Mouse (Mus musculus) MEL (cell line): ENCODE measurements at regions not wholly inside any gene's neighbourhood (a gene's known extent, or its start where the extent isn't known, plus 50 kb on each side); places are given as distances from the start of the nearest gene placed in this dataset.

Experiments used
- DNase-seq: peaks from one replicate; pipeline ENCODE4 v3.0.0; 2011; ENCODE audit warnings: low read depth, low spot score
- H3K27ac ChIP-seq: 2 replicates; pipeline ENCODE4 v1.5.1; 2012; ENCODE audit warnings: low read depth, mild to moderate bottlenecking, control low read depth, low read length, moderate library complexity; ENCODE audit not compliant: control insufficient read depth
- H3K27me3 ChIP-seq, 2 experiments: fragments of 150-350 bp in 1 of 2; sonication (generic) in 1 of 2; 2 replicates each; pipeline ENCODE4 v1.6.1; 2012; ENCODE audit warnings: low read length in 2 of 2, mild to moderate bottlenecking in 2 of 2, improper control_type of control experiment in 1 of 2, moderate library complexity in 1 of 2; ENCODE audit not compliant: insufficient read depth in 2 of 2, control insufficient read depth in 1 of 2
- H3K36me3 ChIP-seq, 2 experiments: 2 replicates each; pipeline ENCODE4 v1.6.1; 2012 to 2014; ENCODE audit warnings: low read length in 2 of 2, improper control_type of control experiment in 1 of 2, inconsistent platforms in 1 of 2, mild to moderate bottlenecking in 1 of 2; ENCODE audit not compliant: insufficient read depth in 2 of 2, control insufficient read depth in 1 of 2
- H3K4me1 ChIP-seq, 2 experiments: fragments of 150-350 bp in 1 of 2; sonication (generic) in 1 of 2; 2 replicates each; pipeline ENCODE4 v1.6.1; 2012; ENCODE audit warnings: low read length in 2 of 2, improper control_type of control experiment in 1 of 2, mild to moderate bottlenecking in 1 of 2; ENCODE audit not compliant: insufficient read depth in 2 of 2, control insufficient read depth in 1 of 2
- H3K4me3 ChIP-seq, 2 experiments: fragments of 150-350 bp in 1 of 2; sonication (generic) in 1 of 2; 2 replicates each; pipeline ENCODE4 v1.5.1; 2012; ENCODE audit warnings: low read depth in 2 of 2, low read length in 2 of 2, mild to moderate bottlenecking in 2 of 2, moderate library complexity in 2 of 2, control low read depth in 1 of 2, improper control_type of control experiment in 1 of 2; ENCODE audit not compliant: control insufficient read depth in 1 of 2, insufficient read depth in 1 of 2
- H3K79me2 ChIP-seq: 2 replicates; pipeline ENCODE4 v1.6.1; 2012; ENCODE audit warnings: mild to moderate bottlenecking, low read length, moderate library complexity; ENCODE audit not compliant: control insufficient read depth, poor library complexity, insufficient read depth
- H3K9ac ChIP-seq: 2 replicates; pipeline ENCODE4 v1.6.1; 2012; ENCODE audit warnings: low read depth, mild to moderate bottlenecking, control low read depth, low read length, moderate library complexity; ENCODE audit not compliant: control insufficient read depth, poor library complexity, severe bottlenecking
- H3K9me3 ChIP-seq: fragments of 150-350 bp; sonication (generic); replicated peaks from 2 replicates; pipeline ENCODE4 v1.6.1; 2012; ENCODE audit warnings: mild to moderate bottlenecking, low read length, improper control_type of control experiment, moderate library complexity; ENCODE audit not compliant: insufficient read depth
- CHD1 ChIP-seq: IDR thresholded peaks from 2 replicates; pipeline ENCODE4 v1.6.1; 2012; ENCODE audit warnings: low read depth, mild to moderate bottlenecking, inconsistent platforms, low read length, improper control_type of control experiment
- CHD2 ChIP-seq: IDR thresholded peaks from 2 replicates; pipeline ENCODE4 v1.6.1; 2011; ENCODE audit warnings: low read length, improper control_type of control experiment
- CTCF ChIP-seq, 3 experiments: IDR thresholded peaks in 2 of 3; conservative IDR thresholded peaks in 1 of 3; 2 replicates each; pipeline ENCODE4 v1.5.1; 2011 to 2012; ENCODE audit warnings: low read length in 3 of 3, low read depth in 2 of 3, mild to moderate bottlenecking in 2 of 3, improper control_type of control experiment in 1 of 3, inconsistent platforms in 1 of 3, mixed read lengths in 1 of 3, moderate library complexity in 1 of 3; ENCODE audit not compliant: control insufficient read depth in 1 of 3, insufficient read depth in 1 of 3, poor library complexity in 1 of 3, severe bottlenecking in 1 of 3
- ETS1 ChIP-seq: IDR thresholded peaks from 2 replicates; pipeline ENCODE4 v1.6.1; 2012; ENCODE audit warnings: low read depth, mild to moderate bottlenecking, inconsistent platforms, low read length, improper control_type of control experiment, moderate library complexity
- GABPA ChIP-seq: IDR thresholded peaks from 2 replicates; pipeline ENCODE4 v1.6.1; 2012; ENCODE audit warnings: low read depth, mild to moderate bottlenecking, inconsistent platforms, low read length, improper control_type of control experiment, moderate library complexity
- GATA1 ChIP-seq: IDR thresholded peaks from 2 replicates; pipeline ENCODE4 v1.6.1; 2011; ENCODE audit warnings: low read depth, low read length, improper control_type of control experiment
- HCFC1 ChIP-seq: IDR thresholded peaks from 2 replicates; pipeline ENCODE4 v1.6.1; 2012; ENCODE audit warnings: low read depth, mild to moderate bottlenecking, inconsistent platforms, low read length, improper control_type of control experiment, moderate library complexity
- JUND ChIP-seq: IDR thresholded peaks from 2 replicates; pipeline ENCODE4 v1.6.1; 2011; ENCODE audit warnings: low read depth, mild to moderate bottlenecking, improper control_type of control experiment, low read length
- KAT2A ChIP-seq: conservative IDR thresholded peaks from 2 replicates; pipeline ENCODE4 v1.6.1; 2012; ENCODE audit warnings: low read depth, low read length, improper control_type of control experiment, inconsistent platforms
- MAZ ChIP-seq: IDR thresholded peaks from 2 replicates; pipeline ENCODE4 v1.6.1; 2012; ENCODE audit warnings: low read depth, mild to moderate bottlenecking, inconsistent platforms, low read length, improper control_type of control experiment
- MEF2A ChIP-seq: IDR thresholded peaks from 2 replicates; pipeline ENCODE4 v1.6.1; 2014; ENCODE audit warnings: low read depth, mild to moderate bottlenecking, inconsistent platforms, low read length, improper control_type of control experiment; ENCODE audit not compliant: poor library complexity, insufficient replicate concordance, severe bottlenecking; ENCODE audit errors: extremely low read depth
- MXI1 ChIP-seq: IDR thresholded peaks from 2 replicates; pipeline ENCODE4 v1.6.1; 2011; ENCODE audit warnings: mild to moderate bottlenecking, low read depth, low read length, improper control_type of control experiment
- MYB ChIP-seq: IDR thresholded peaks from 2 replicates; pipeline ENCODE4 v1.6.1; 2011; ENCODE audit warnings: mild to moderate bottlenecking, low read depth, low read length, improper control_type of control experiment
- POLR2AphosphoS2 ChIP-seq: IDR thresholded peaks from 2 replicates; pipeline ENCODE4 v1.6.1; 2011; ENCODE audit warnings: low read length, improper control_type of control experiment
- RAD21 ChIP-seq: IDR thresholded peaks from 2 replicates; pipeline ENCODE4 v1.6.1; 2011; ENCODE audit warnings: mild to moderate bottlenecking, low read depth, low read length, improper control_type of control experiment
- SIN3A ChIP-seq: IDR thresholded peaks from 2 replicates; pipeline ENCODE4 v1.6.1; 2012; ENCODE audit warnings: low read length, improper control_type of control experiment, inconsistent platforms
- SMC3 ChIP-seq: IDR thresholded peaks from 2 replicates; pipeline ENCODE4 v1.6.1; 2011; ENCODE audit warnings: low read depth, low read length, improper control_type of control experiment
- TAL1 ChIP-seq: IDR thresholded peaks from 2 replicates; pipeline ENCODE4 v1.6.1; 2012; ENCODE audit warnings: mild to moderate bottlenecking, inconsistent platforms, low read length, moderate library complexity, mixed read lengths
- TCF12 ChIP-seq: IDR thresholded peaks from 2 replicates; pipeline ENCODE4 v1.6.1; 2014; ENCODE audit warnings: low read depth, mild to moderate bottlenecking, inconsistent platforms, low read length, improper control_type of control experiment, moderate library complexity
- UBTF ChIP-seq: IDR thresholded peaks from 2 replicates; pipeline ENCODE4 v1.6.1; 2012; ENCODE audit warnings: low read depth, mild to moderate bottlenecking, inconsistent platforms, low read length, improper control_type of control experiment, moderate library complexity, borderline replicate concordance; ENCODE audit not compliant: insufficient read depth
- USF1 ChIP-seq: IDR thresholded peaks from 2 replicates; pipeline ENCODE4 v1.6.1; 2014; ENCODE audit warnings: low read depth, mild to moderate bottlenecking, inconsistent platforms, low read length, improper control_type of control experiment, moderate library complexity
- ZKSCAN1 ChIP-seq: IDR thresholded peaks from 2 replicates; pipeline ENCODE4 v1.6.1; 2012; ENCODE audit warnings: low read depth, mild to moderate bottlenecking, inconsistent platforms, low read length, improper control_type of control experiment, moderate library complexity
- ZMIZ1 ChIP-seq: IDR thresholded peaks from 2 replicates; pipeline ENCODE4 v1.6.1; 2012; ENCODE audit warnings: low read depth, mild to moderate bottlenecking, inconsistent platforms, low read length, improper control_type of control experiment, moderate library complexity

- no peak overlapping the region for H3K4me3 ChIP-seq
These were observed 63.8 kb upstream of the Btrc start for GRCm38 (mm10) chr19:45299768-45300167.

GRCm38 (mm10) chr19:45300691-45301431 lies 62.7 kb upstream of the Btrc start:
- no peaks in the 10 kb centered on the region; the same call in 1 of the 2 replicates for H3K79me2 ChIP-seq
- H3K4me1 ChIP-seq = peaks cover 0 to 26% of the 10 kb centered on the region in 2 experiments; a peak in 3 of 4 replicates
- peak overlapping the region; percentile 51 for H3K9ac ChIP-seq
- no peak overlapping the region for H3K27ac ChIP-seq
- TF ChIP-seq ETS1 = no peak
- 0 out of 2 replicates have a peak, but pooled peaks have one; percentile 6 for TF ChIP-seq SIN3A
- TF ChIP-seq SMC3 = peak; percentile 48
- 0 out of 2 replicates have a peak, but pooled peaks have one; percentile 25 for TF ChIP-seq HCFC1
- TF ChIP-seq CHD1 = no peak
- TF ChIP-seq CTCF (IDR thresholded peaks at IDR 0.05 in 2 of 3, conservative IDR thresholded peaks at IDR 0.05 in 1 of 3; ENCODE audit: control insufficient read depth in 1 of 3, insufficient read depth in 1 of 3, low read depth in 2 of 3, low read length in 3 of 3, poor library complexity in 1 of 3, severe bottlenecking in 1 of 3) = peak; percentile 65 to 80 (median 78)
- no peak for TF ChIP-seq USF1
- TF ChIP-seq KAT2A = no peak
- TF ChIP-seq TAL1 = no peak
- TF ChIP-seq RAD21 = peak; percentile 28
- peak; percentile 18; the same call in 1 of the 2 replicates for TF ChIP-seq MXI1
- TF ChIP-seq POLR2AphosphoS2 = no peak
- no peaks in the 10 kb centered on the region; a peak in 1 of 4 replicates for H3K27me3 ChIP-seq
- H3K9me3 ChIP-seq = no peaks in the 10 kb centered on the region
- DNase-seq = peak; percentile 79
- H3K4me3 ChIP-seq = peak overlapping the region; percentile 61 to 83
- peaks cover 0 to 19% of the 10 kb centered on the region in 2 experiments; a peak in 2 of 4 replicates for H3K36me3 ChIP-seq

More at GRCm38 (mm10) chr19:45299768-45300167, 63.8 kb upstream of the Btrc start:
- DNase-seq = no peak
- H3K27ac ChIP-seq = no peak overlapping the region
- no peak for TF ChIP-seq ZKSCAN1
- no peak for TF ChIP-seq JUND
- no peak for TF ChIP-seq MEF2A
- TF ChIP-seq UBTF = no peak
- TF ChIP-seq GABPA = no peak
- TF ChIP-seq CHD2 = no peak
- TF ChIP-seq GATA1 = no peak
- TF ChIP-seq MAZ = no peak
- no peak for TF ChIP-seq TCF12
- TF ChIP-seq ZMIZ1 = no peak
- TF ChIP-seq MYB = no peak
- TF ChIP-seq HCFC1 = no peak
- TF ChIP-seq, all 39 proteins: peak for 0
- H3K4me1 ChIP-seq = peaks cover 0 to 27% of the 10 kb centered on the region in 2 experiments; a peak in 3 of 4 replicates
- no peaks in the 10 kb centered on the region; a peak in 1 of 4 replicates for H3K27me3 ChIP-seq
- H3K36me3 ChIP-seq = peaks cover 0 to 19% of the 10 kb centered on the region in 2 experiments; a peak in 2 of 4 replicates
- H3K9me3 ChIP-seq = no peaks in the 10 kb centered on the region
- H3K9ac ChIP-seq = no peak overlapping the region
- H3K79me2 ChIP-seq = no peaks in the 10 kb centered on the region; the same call in 1 of the 2 replicates
